Mouse (Mus musculus): ENCODE data around the gene Usp28. TPM values are rescaled to one million over a fixed set of nuclear protein-coding genes. Genes with fewer than 3 reads are reported as not detected.

Gene Usp28
- polyA plus RNA-seq, 1 experiment from 2014 or later = 44.0 TPM

DNA sequence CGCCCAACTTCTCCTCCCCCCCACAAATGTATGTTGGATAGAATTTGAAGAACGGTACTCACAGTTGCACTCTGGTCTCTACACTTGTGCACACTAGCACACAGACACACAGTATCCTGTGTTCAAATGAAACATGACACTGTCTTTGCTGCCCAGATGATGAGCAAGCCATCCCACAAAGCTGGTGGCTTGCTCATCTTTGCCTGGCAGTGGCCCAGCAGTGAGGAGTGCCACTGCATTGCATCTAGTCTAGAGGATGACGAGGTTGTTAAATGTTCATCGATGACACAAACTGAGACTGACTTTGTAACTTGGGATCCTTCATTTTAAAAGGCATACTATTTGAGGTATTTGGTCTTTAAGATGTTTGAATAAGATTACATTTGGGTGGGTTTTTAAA lies 49.6 kb downstream of the Usp28 start:
- Histone ChIP-seq H3K36me3 (peaks cover 64% of the 10 kb centered on the region), H3K9ac (no peak overlapping the region), H3K4me2 (replicated peaks) (no peak overlapping the region), H3K4me3 (no peak overlapping the region), H3K4me1 (no peaks in the 10 kb centered on the region), H3K27ac (no peak overlapping the region), H3K27me3 (replicated peaks) (no peaks in the 10 kb centered on the region), H3K9me3 (no peaks in the 10 kb centered on the region)
- 97% methylated on average over 4 of the region's 4 CpGs for WGBS
- ATAC-seq (ENCODE audit: low FRiP score, low read depth) = no peak

DNA sequence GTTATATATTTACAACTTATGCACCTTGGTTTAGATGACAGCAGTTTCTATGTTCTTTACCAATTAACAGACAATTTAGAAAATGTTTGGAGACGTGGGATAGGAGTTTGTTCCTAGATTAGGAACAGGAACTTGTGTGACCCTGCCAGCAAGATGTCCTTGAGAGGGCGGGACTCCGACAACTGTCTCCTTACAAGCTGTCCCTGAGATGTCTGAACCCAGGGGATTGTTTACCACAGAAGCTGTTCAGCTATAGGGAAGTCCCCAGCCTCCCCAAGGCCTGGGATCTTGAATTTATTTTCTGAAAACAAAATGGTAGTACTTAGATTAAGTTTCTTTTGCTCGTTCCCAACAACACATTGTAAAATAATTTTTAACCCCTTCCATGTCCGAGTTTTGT lies 65.7 kb downstream of the Usp28 start:
- WGBS = 77% methylated on average over 5 of the region's 5 CpGs

DNA sequence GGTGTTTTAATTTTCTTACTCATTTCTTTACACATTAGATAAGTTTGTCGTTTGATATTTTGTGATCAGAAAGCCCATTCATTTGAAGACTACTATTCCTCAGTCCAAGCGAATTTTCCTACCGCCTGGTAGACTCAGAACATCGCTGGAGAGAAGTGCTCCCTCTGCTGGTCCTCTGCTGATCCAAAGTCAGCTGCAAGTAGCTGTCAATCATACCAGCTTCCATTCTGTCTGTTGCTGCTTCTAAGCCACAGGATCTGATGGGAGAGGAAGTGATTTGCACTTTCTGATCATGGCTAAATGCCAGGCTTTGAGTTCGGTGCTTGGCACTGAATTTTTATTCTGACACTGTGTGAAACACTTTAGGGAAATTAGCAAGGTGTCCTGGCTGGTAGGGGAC lies 66.2 kb downstream of the Usp28 start:
- WGBS = 21% methylated on average over 5 of the region's 5 CpGs
- Histone ChIP-seq H3K27me3 (replicated peaks) (no peaks in the 10 kb centered on the region), H3K9ac (no peak overlapping the region), H3K4me1 (peaks cover 4% of the 10 kb centered on the region), H3K36me3 (no peaks in the 10 kb centered on the region), H3K4me2 (replicated peaks) (no peak overlapping the region), H3K4me3 (no peak overlapping the region), H3K9me3 (no peaks in the 10 kb centered on the region), H3K27ac (no peak overlapping the region)
- no peak for ATAC-seq (ENCODE audit: low FRiP score, low read depth)

More for the DNA sequence above, 65.7 kb downstream of the Usp28 start:
- Histone ChIP-seq H3K27me3 (replicated peaks) (no peaks in the 10 kb centered on the region), H3K4me3 (no peak overlapping the region), H3K27ac (no peak overlapping the region), H3K36me3 (no peaks in the 10 kb centered on the region), H3K4me2 (replicated peaks) (no peak overlapping the region), H3K4me1 (no peaks in the 10 kb centered on the region), H3K9ac (no peak overlapping the region), H3K9me3 (no peaks in the 10 kb centered on the region)
- ATAC-seq (ENCODE audit: low FRiP score, low read depth) = no peak

DNA sequence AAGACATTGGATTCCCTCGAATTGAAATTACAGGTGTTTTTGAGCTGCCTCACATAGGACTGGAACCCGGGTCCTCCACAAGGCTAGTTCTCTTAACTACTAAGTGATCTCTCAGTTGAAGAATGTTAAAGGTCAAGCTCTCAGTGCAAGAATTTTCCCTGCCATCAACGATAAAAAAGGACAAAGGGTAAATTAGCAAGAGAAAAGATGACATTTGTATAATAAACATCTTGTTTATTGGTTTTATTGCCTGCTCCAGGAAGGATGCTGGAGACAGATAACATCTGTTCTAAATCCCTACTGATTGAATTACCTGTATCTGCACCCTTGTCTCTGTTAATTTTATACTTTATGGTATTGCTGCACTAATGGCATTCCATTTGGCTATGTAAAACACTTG lies 68.9 kb downstream of the Usp28 start:
- Histone ChIP-seq H3K27ac (no peak overlapping the region), H3K4me2 (replicated peaks) (no peak overlapping the region), H3K36me3 (peaks cover 8% of the 10 kb centered on the region), H3K9ac (no peak overlapping the region), H3K4me3 (no peak overlapping the region), H3K27me3 (replicated peaks) (no peaks in the 10 kb centered on the region), H3K4me1 (peaks cover 10% of the 10 kb centered on the region), H3K9me3 (no peaks in the 10 kb centered on the region)
- no peak for ATAC-seq (ENCODE audit: low FRiP score, low read depth)
- WGBS = 76% methylated on average over 3 of the region's 3 CpGs

DNA sequence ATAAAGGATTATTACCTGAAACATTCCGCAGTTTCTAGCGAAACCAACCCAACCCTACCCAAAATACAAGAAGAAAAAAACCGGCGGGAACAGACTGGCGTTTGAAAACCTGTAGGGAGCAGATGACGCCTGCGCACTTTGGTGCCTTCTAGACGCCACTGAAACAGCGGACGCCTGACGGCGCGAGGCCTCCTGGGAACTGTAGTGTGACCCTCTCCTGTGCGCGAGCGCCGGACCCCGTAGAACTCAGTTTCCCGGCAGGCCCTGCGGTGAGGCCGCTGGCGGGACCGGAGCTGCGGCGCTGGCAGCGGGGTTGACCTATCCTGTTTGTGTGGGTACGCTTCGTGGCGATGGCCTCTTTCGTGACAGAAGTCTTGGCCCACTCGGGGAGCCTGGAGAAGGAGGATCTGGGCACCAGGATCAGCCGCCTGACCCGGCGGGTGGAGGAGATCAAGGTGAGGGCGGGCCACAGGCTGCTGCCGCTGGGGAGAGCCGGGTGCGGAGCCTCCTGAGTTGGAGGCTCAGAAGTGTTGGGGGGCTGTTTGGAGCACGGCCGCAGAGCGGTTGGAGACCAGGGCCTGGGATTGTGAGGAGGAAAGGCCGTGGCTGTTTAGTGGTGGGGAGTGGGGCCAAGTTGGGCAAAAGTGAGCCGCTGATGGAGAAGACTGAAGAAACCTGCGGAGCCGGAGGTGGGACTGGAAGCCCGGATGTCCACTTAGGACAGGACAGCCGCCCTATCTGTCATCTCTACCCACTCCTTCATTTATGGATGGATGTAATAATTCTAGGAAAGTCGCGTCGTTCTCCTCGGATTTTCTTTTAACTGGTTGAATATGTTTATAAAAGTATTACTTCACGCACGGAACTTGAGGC lies 70.4 kb downstream of the Usp28 start, which contains the start of gene Zw10:
Gene Zw10, plus strand, starts transcription at position 281 of the 873 bp plus-strand sequence.
- Histone ChIP-seq H3K27me3 (replicated peaks) (no peaks in the 10 kb centered on the region), H3K4me3 (peak within 1 kb of the TSS; percentile 80), H3K9ac (peak within 1 kb of the TSS; percentile 80), H3K27ac (no peak within 1 kb of the TSS), H3K9me3 (no peaks in the 10 kb centered on the region), H3K4me2 (replicated peaks) (peak within 1 kb of the TSS; percentile 64), H3K36me3 (peaks cover 17% of the 10 kb centered on the region), H3K4me1 (peaks cover 10% of the 10 kb centered on the region)
- peak; percentile 97 for ATAC-seq (ENCODE audit: low FRiP score, low read depth)
- under 1% methylated on average over 53 of the region's 53 CpGs for WGBS

DNA sequence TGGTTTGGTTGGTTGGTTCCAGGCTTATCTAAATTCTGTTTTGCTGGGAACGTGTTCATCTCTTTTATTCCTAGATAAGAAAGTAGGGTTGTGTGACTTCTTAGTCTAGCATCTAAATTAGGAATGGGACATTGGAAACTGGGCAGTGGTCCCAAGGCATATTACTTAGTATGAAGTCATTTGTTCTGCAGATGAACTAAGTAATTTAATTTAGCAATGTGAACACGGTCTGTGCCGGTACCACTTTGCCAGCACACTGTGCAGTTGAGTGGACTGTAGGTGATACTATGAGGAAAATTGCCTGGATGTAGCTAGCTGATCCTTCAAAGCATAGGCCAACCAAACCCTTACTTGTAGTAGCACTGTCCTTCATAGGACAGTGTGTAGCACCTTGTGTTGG lies 91.7 kb downstream of the Usp28 start:
- no peak overlapping the region for H3K4me2 ChIP-seq (replicated peaks)
- H3K27me3 ChIP-seq (replicated peaks) = no peaks in the 10 kb centered on the region
- no peak overlapping the region for H3K4me3 ChIP-seq
- no peak overlapping the region for H3K9ac ChIP-seq
- no peak overlapping the region for H3K27ac ChIP-seq
- 97% methylated on average over 3 of the region's 3 CpGs for WGBS
- ATAC-seq (ENCODE audit: low FRiP score, low read depth) = no peak
- H3K4me1 ChIP-seq = no peaks in the 10 kb centered on the region
- H3K9me3 ChIP-seq = no peaks in the 10 kb centered on the region
- peaks cover 66% of the 10 kb centered on the region for H3K36me3 ChIP-seq

DNA sequence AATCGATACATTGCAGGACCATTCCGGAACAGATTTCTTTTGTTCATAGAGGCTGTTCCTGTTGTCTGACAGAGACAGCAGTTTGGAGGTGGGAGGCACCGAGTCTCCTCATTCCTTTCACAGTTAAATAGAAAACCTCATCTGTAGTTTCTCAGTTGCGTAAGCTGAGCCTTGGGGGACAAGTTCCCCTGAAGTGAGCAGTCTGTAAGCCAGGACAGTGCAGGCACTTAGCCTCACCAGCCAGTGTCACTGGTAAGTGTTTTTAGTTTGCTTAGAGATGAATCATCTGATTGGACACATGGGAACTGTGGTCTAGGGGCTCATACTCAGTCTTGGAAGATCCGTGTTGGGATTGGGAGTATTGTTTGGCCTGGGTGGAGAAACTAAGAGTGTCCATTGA lies 95.9 kb downstream of the Usp28 start, which contains the start of gene Tmprss5:
Gene Tmprss5, plus strand, starts transcription at position 154 of the 400 bp plus-strand sequence.
- WGBS = 54% methylated on average over 5 of the region's 5 CpGs
- H3K27me3 ChIP-seq (replicated peaks) = no peaks in the 10 kb centered on the region
- no peaks in the 10 kb centered on the region for H3K9me3 ChIP-seq
- ATAC-seq (ENCODE audit: low FRiP score, low read depth) = no peak
- peaks cover 31% of the 10 kb centered on the region for H3K36me3 ChIP-seq
- H3K9ac ChIP-seq = no peak within 1 kb of the TSS
- no peak within 1 kb of the TSS for H3K4me2 ChIP-seq (replicated peaks)
- no peak within 1 kb of the TSS for H3K4me3 ChIP-seq
- H3K27ac ChIP-seq = no peak within 1 kb of the TSS
- H3K4me1 ChIP-seq = no peaks in the 10 kb centered on the region

DNA sequence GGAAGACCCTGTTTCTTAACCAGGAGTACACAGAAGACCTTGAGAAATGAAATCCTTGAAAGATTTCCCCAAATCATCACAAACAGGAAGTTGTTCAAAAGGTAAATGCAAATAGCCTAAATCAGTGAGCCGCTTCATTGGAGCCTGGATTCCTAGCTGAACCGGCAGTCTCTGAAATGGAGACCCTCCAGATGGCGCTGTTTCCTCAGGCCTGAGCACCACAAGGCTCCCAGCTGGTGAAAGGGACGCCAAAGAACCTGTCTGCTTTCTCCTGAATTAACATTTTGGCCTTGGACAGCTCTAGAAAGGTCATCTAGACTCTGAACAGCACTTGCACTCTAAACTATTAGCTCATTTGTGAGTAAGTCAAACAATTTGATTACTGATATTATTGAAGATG lies 96.4 kb downstream of the Usp28 start:
- no peak for ATAC-seq (ENCODE audit: low FRiP score, low read depth)

DNA sequence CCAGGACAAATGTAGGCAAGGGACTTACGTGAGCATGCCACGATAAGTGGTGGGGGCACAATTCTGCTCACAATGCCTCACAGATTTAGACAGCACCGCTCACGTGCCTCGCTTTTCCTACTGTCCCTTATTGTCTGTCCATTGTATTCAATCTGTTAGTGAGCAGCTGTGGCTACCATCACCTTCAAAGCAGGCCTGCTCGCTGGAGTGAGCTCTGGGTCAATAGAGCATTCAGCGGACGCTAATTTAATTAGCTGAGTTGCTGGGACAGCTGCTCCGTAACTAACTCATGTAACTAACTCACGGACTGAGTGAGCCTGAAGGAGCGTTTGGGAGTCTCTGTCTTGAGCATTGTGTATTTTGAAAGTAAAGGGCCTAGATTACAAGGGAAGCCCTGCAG lies 102.1 kb downstream of the Usp28 start:
- H3K4me3 ChIP-seq = no peak overlapping the region
- peak; percentile 65; the same call in 1 of the 2 replicates for ATAC-seq (ENCODE audit: low FRiP score, low read depth)
- H3K36me3 ChIP-seq = no peaks in the 10 kb centered on the region
- H3K27ac ChIP-seq = no peak overlapping the region
- H3K9me3 ChIP-seq = no peaks in the 10 kb centered on the region
- no peak overlapping the region for H3K4me2 ChIP-seq (replicated peaks)
- peaks cover 8% of the 10 kb centered on the region; the same call in 1 of the 2 replicates for H3K4me1 ChIP-seq
- 15% methylated on average over 11 of the region's 11 CpGs for WGBS
- H3K27me3 ChIP-seq (replicated peaks) = no peaks in the 10 kb centered on the region
- H3K9ac ChIP-seq = no peak overlapping the region

More for the DNA sequence above, 96.4 kb downstream of the Usp28 start:
- Histone ChIP-seq H3K27ac (no peak overlapping the region), H3K9ac (no peak overlapping the region), H3K4me2 (replicated peaks) (no peak overlapping the region), H3K4me1 (no peaks in the 10 kb centered on the region), H3K36me3 (peaks cover 31% of the 10 kb centered on the region), H3K27me3 (replicated peaks) (no peaks in the 10 kb centered on the region), H3K4me3 (no peak overlapping the region), H3K9me3 (no peaks in the 10 kb centered on the region)
- 9% methylated on average over 4 of the region's 4 CpGs for WGBS

Other genes starting within 250 kb of the Usp28 start
- 7.7 TPM in 2 replicates for gene Zbtb16, start 149.2 kb upstream of the Usp28 start, polyA plus RNA-seq (2016; fragmentation: Nextera tagmentation; extraction: Ambion mirVana)
- 1.4 and 2.2 TPM in 2 replicates for gene Htr3a, start 74.3 kb upstream of the Usp28 start, polyA plus RNA-seq (2016; fragmentation: Nextera tagmentation; extraction: Ambion mirVana)
- 0.15 and 0.41 TPM in 2 replicates for gene Htr3b, start 20.4 kb upstream of the Usp28 start, polyA plus RNA-seq (2016; fragmentation: Nextera tagmentation; extraction: Ambion mirVana)
- 40.8 and 41.6 TPM in 2 replicates for gene Zw10, start 70.2 kb downstream of the Usp28 start, polyA plus RNA-seq (2016; fragmentation: Nextera tagmentation; extraction: Ambion mirVana)
- gene Tmprss5, start 95.9 kb downstream of the Usp28 start, polyA plus RNA-seq (2016; fragmentation: Nextera tagmentation; extraction: Ambion mirVana) = 1.6 and 1.7 TPM in 2 replicates